Comparison of ENCODE assay signal across 8 mouse cellular contexts in the genomic region with DNA sequence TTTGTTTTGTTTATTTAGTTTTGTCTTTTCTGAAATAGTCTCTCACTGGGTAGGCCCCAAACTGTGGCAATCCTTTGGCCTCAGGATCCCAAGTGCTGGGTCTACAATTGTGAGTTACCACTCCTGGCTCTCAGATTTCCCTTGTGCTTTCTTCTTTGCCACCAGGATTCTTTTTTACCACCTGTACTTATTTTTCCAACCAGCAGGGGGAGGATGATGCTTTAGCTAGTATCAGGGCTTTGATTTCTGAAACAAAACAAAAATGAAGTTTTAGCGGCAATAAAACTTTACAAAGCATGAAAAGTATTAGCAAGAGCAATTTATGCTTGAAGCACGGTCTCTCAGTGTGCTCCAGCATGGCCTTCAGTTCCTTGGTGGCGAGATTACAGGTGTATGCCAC. TPM values are rescaled to one million over a fixed set of nuclear protein-coding genes. Genes with fewer than 3 reads are reported as not detected.
A peak's percentile ranks its signal among the peaks of the same experiment; 100 is the strongest.
DNase-seq lines count a peak whose midpoint lies in the region; ATAC-seq and TF ChIP-seq lines count a peak whose summit lies in the region.

No protein-coding gene starts in this region.

- H3K9ac ChIP-seq in kidney, embryonic 16.5 days (replicated peaks; ENCODE audit: low read length), result no peak overlapping the region
- H3K9ac ChIP-seq in MEL (ENCODE audit: control insufficient read depth, low read depth, low read length, poor library complexity, severe bottlenecking), result no peak overlapping the region

- H3K4me1 ChIP-seq in kidney, adult 2 months (ENCODE audit: control insufficient read depth, insufficient read depth, low read length), result peaks cover 7% of the 10 kb centered on the region; the same call in 1 of the 2 replicates
- peaks cover 21% of the 10 kb centered on the region for H3K4me1 ChIP-seq in kidney, embryonic 16.5 days (ENCODE audit: insufficient read depth, low read length)
- H3K4me1 ChIP-seq in MEL (ENCODE audit: control insufficient read depth in 1 of 2, insufficient read depth in 2 of 2, low read length in 2 of 2), result no peaks in the 10 kb centered on the region

- H3K27me3 ChIP-seq in kidney, adult 2 months (replicated peaks; ENCODE audit: control insufficient read depth, insufficient read depth, low read length), result no peaks in the 10 kb centered on the region
- no peaks in the 10 kb centered on the region for H3K27me3 ChIP-seq in kidney, embryonic 16.5 days (ENCODE audit: insufficient read depth, low read length)
- H3K27me3 ChIP-seq in MEL (ENCODE audit: control insufficient read depth in 1 of 2, insufficient read depth in 2 of 2, low read length in 2 of 2), result no peaks in the 10 kb centered on the region; a peak in 1 of 4 replicates

- H3K9me3 ChIP-seq in kidney, embryonic 16.5 days (ENCODE audit: low read length), result no peaks in the 10 kb centered on the region
- H3K9me3 ChIP-seq in MEL (replicated peaks; ENCODE audit: insufficient read depth, low read length), result no peaks in the 10 kb centered on the region

- TF ChIP-seq POLR2A in kidney, adult 2 months (IDR thresholded peaks at IDR 0.05; ENCODE audit: low read depth, low read length), result no peak
- no peak for TF ChIP-seq POLR2A in MEL (IDR thresholded peaks at IDR 0.05; ENCODE audit: control insufficient read depth in 1 of 2, insufficient read depth in 1 of 2, low read depth in 1 of 2, low read length in 2 of 2, poor library complexity in 1 of 2)

- H3K27ac ChIP-seq in kidney, adult 2 months (ENCODE audit: insufficient read depth, low read depth, low read length), result no peak overlapping the region
- H3K27ac ChIP-seq in kidney, embryonic 16.5 days (ENCODE audit: low read length), result no peak overlapping the region
- no peak overlapping the region for H3K27ac ChIP-seq in MEL (ENCODE audit: control insufficient read depth, low read depth, low read length)

- no peaks in the 10 kb centered on the region for H3K79me2 ChIP-seq in MEL (ENCODE audit: control insufficient read depth, insufficient read depth, low read length, poor library complexity)

- no peak overlapping the region for H3K4me3 ChIP-seq in kidney, adult 2 months (ENCODE audit: insufficient read depth, low read depth, low read length)
- no peak overlapping the region for H3K4me3 ChIP-seq in kidney, embryonic 16.5 days (ENCODE audit: low read length)
- H3K4me3 ChIP-seq in MEL (ENCODE audit: control insufficient read depth in 1 of 2, insufficient read depth in 1 of 2, low read depth in 2 of 2, low read length in 2 of 2), result no peak overlapping the region

- H3K4me2 ChIP-seq in kidney, embryonic 16.5 days (replicated peaks; ENCODE audit: low read depth, low read length), result no peak overlapping the region

- DNase-seq in kidney, adult 2 months, result peak; percentile 51
- DNase-seq in A20 (ENCODE audit: low read depth, low spot score) (peak; percentile 32), MEL (ENCODE audit: low read depth, low spot score) (peak; percentile 38)
- DNase-seq in induced T-regulatory cell, adult 2 months (ENCODE audit: low read depth), result peak; percentile 43
- DNase-seq in adrenal gland, adult 8-10 months, result no peak
- DNase-seq in adrenal gland, adult 2 months, result no peak
- DNase-seq in spleen, postnatal 4 days (ENCODE audit: low spot score in 2 of 2), result no peak

- ATAC-seq in kidney, embryonic 16.5 days (ENCODE audit: low FRiP score, low TSS enrichment), result no peak

- no peak for TF ChIP-seq CTCF in kidney, adult 2 months (conservative IDR thresholded peaks at IDR 0.05; ENCODE audit: insufficient read depth, insufficient read length, low read depth, low read length)
- peak in 2 of 3 experiments; percentile 54 to 68; a peak in 4 of 6 replicates for TF ChIP-seq CTCF in MEL (IDR thresholded peaks at IDR 0.05 in 2 of 3, conservative IDR thresholded peaks at IDR 0.05 in 1 of 3; ENCODE audit: control insufficient read depth in 1 of 3, insufficient read depth in 1 of 3, low read depth in 2 of 3, low read length in 3 of 3, poor library complexity in 1 of 3, severe bottlenecking in 1 of 3)

- TF ChIP-seq RAD21 in MEL (IDR thresholded peaks at IDR 0.05; ENCODE audit: low read depth, low read length), result peak; percentile 63

- H3K36me3 ChIP-seq in kidney, adult 2 months (ENCODE audit: control insufficient read depth, insufficient read depth, low read length), result no peaks in the 10 kb centered on the region
- H3K36me3 ChIP-seq in kidney, embryonic 16.5 days (ENCODE audit: insufficient read depth, low read length), result no peaks in the 10 kb centered on the region
- no peaks in the 10 kb centered on the region for H3K36me3 ChIP-seq in MEL (ENCODE audit: control insufficient read depth in 1 of 2, insufficient read depth in 2 of 2, low read length in 2 of 2)

- no peak for TF ChIP-seq EP300 in MEL (IDR thresholded peaks at IDR 0.05; ENCODE audit: low read depth in 1 of 2, low read length in 2 of 2)

- WGBS in kidney, adult 2 months, result 27% methylated on average over 3 of the region's 3 CpGs
- 31% methylated on average over 3 of the region's 3 CpGs for WGBS in kidney, embryonic 16.5 days

TF ChIP-seq in MEL, 35 proteins besides CTCF, POLR2A, EP300 and RAD21:
- TF ChIP-seq CHD1 (IDR thresholded peaks at IDR 0.05; ENCODE audit: low read depth, low read length), result no peak
- TF ChIP-seq ZC3H11A (IDR thresholded peaks at IDR 0.05; ENCODE audit: low read depth, low read length), result peak; percentile 36
- TF ChIP-seq SMC3 (IDR thresholded peaks at IDR 0.05; ENCODE audit: low read depth, low read length), result peak; percentile 83

RNA-seq across cellular contexts. Expression of a gene that starts 39.8 kb away (rescaled TPM):
- 6.1 and 7.0 TPM in 2 replicates for polyA plus RNA-seq in kidney, adult 2 months (2012; rRNA removed)
- 30.3 and 42.2 TPM in 2 replicates for polyA plus RNA-seq in kidney, embryonic 16.5 days (2015; fragmentation: Nextera tagmentation; extraction: Ambion mirVana)
- total RNA-seq in MEL (2012; rRNA removed), result not detected in 2 replicates
- not detected for polyA plus RNA-seq in MEL (2012; ENCODE audit: insufficient read depth in 1 of 2, insufficient read length in 2 of 2, low read depth in 1 of 2, low replicate concordance in 2 of 2, missing spikeins in 1 of 2)
- 1 to 10 TPM; 1.3 to 4.1 (median 2.1) TPM for total RNA-seq in adrenal gland, adult 8-10 months (2022)
- total RNA-seq in adrenal gland, adult 2 months (2021), result 1 to 10 TPM; 1.6 to 1.8 TPM
- polyA plus RNA-seq in adrenal gland, adult 2 months (2012; rRNA removed), result 0.31 and 0.48 TPM in 2 replicates

Comparison
In these comparisons a context has a peak if more than half of its experiments do, and no peak if none do; other contexts are left out.
1. DNase-seq: peak in kidney, adult 2 months (single experiment), A20 (single experiment), MEL (single experiment) and induced T-regulatory cell, adult 2 months (single experiment); none in adrenal gland, adult 8-10 months (single experiment), adrenal gland, adult 2 months (single experiment) and spleen, postnatal 4 days (0 of 2).